In genomic region chr16:64368608-64369399, GRCm38 (mm10) we compare ENCODE assay signal across 19 mouse cellular contexts.
DNase-seq lines count a peak whose midpoint lies in the region; ATAC-seq lines count a peak whose summit lies in the region.
"Had no signal": no experiment of that assay in that cellular context is flagged by ENCODE, and none has a peak within 500 bp of the region (broad histone marks: within the 10 kb centered on the region; RNA-seq: fewer than 3 reads in every experiment).

No protein-coding gene starts in this region.

- ATAC-seq in forebrain, embryonic 15.5 days (replicated peaks), result peak; percentile 60; the same call in 1 of the 2 replicates
- no peak for ATAC-seq in heart, embryonic 15.5 days (replicated peaks; ENCODE audit: insufficient number of reproducible peaks, insufficient read depth, low FRiP score, low read depth)
- ATAC-seq in midbrain, embryonic 14.5 days (ENCODE audit: low FRiP score, low TSS enrichment), result no peak
- no peak for ATAC-seq in midbrain, embryonic 11.5 days (ENCODE audit: low FRiP score)
- ATAC-seq: lung, postnatal 0 days had no signal

- H3K4me3 ChIP-seq in forebrain, embryonic 15.5 days, result no peak overlapping the region
- H3K4me3 ChIP-seq in forebrain, embryonic 10.5 days, result no peak overlapping the region
- H3K4me3 ChIP-seq in heart, embryonic 15.5 days, result no peak overlapping the region
- no peak overlapping the region for H3K4me3 ChIP-seq in midbrain, embryonic 14.5 days (replicated peaks; ENCODE audit: low read depth, low read length)
- no peak overlapping the region for H3K4me3 ChIP-seq in midbrain, embryonic 11.5 days (ENCODE audit: low read depth, low read length)
- H3K4me3 ChIP-seq: embryonic facial prominence, embryonic 13.5 days; hindbrain, embryonic 12.5 days; limb, embryonic 13.5 days; stomach, embryonic 15.5 days had no signal

- H3K4me1 ChIP-seq in forebrain, embryonic 15.5 days, result no peaks in the 10 kb centered on the region
- H3K4me1 ChIP-seq in forebrain, embryonic 10.5 days, result no peaks in the 10 kb centered on the region
- H3K4me1 ChIP-seq in heart, embryonic 15.5 days (replicated peaks), result peaks cover 8% of the 10 kb centered on the region
- H3K4me1 ChIP-seq in midbrain, embryonic 14.5 days (ENCODE audit: control insufficient read depth, insufficient read depth, low read length), result no peaks in the 10 kb centered on the region
- no peaks in the 10 kb centered on the region for H3K4me1 ChIP-seq in midbrain, embryonic 11.5 days (ENCODE audit: control insufficient read depth, insufficient read depth, low read length)
- H3K4me1 ChIP-seq: embryonic facial prominence, embryonic 13.5 days; hindbrain, embryonic 12.5 days; limb, embryonic 13.5 days; stomach, embryonic 15.5 days had no signal

- H3K36me3 ChIP-seq in forebrain, embryonic 15.5 days, result no peaks in the 10 kb centered on the region
- H3K36me3 ChIP-seq in forebrain, embryonic 10.5 days (replicated peaks), result no peaks in the 10 kb centered on the region
- no peaks in the 10 kb centered on the region for H3K36me3 ChIP-seq in heart, embryonic 15.5 days
- H3K36me3 ChIP-seq in midbrain, embryonic 14.5 days (ENCODE audit: control insufficient read depth, insufficient read depth, low read length), result no peaks in the 10 kb centered on the region
- H3K36me3 ChIP-seq in midbrain, embryonic 11.5 days (ENCODE audit: control insufficient read depth, insufficient read depth, low read length), result no peaks in the 10 kb centered on the region
- H3K36me3 ChIP-seq: embryonic facial prominence, embryonic 13.5 days; hindbrain, embryonic 12.5 days; limb, embryonic 13.5 days; stomach, embryonic 15.5 days had no signal

- no peak for DNase-seq in forebrain, embryonic 10.5 days (ENCODE audit: extremely low spot score, low spot score)
- no peak for DNase-seq in heart, adult 11 months
- DNase-seq in midbrain, embryonic 14.5 days, result peak; percentile 19
- DNase-seq in midbrain, embryonic 11.5 days (ENCODE audit: low spot score, missing footprints), result no peak
- DNase-seq in telencephalon, adult 2 months (ENCODE audit: low read depth, low spot score), result peak; percentile 9
- DNase-seq: adrenal gland, postnatal 25 days; B cell, adult 2 months; cerebellum, adult 8-10 months; kidney, adult 2 months; kidney, postnatal 10 days; retina, postnatal 1 day had no signal

- H3K27me3 ChIP-seq in forebrain, embryonic 15.5 days, result no peaks in the 10 kb centered on the region
- H3K27me3 ChIP-seq in forebrain, embryonic 10.5 days (ENCODE audit: poor library complexity, severe bottlenecking), result no peaks in the 10 kb centered on the region
- H3K27me3 ChIP-seq in heart, embryonic 15.5 days, result no peaks in the 10 kb centered on the region
- no peaks in the 10 kb centered on the region for H3K27me3 ChIP-seq in midbrain, embryonic 14.5 days (ENCODE audit: control insufficient read depth, insufficient read depth, low read length)
- no peaks in the 10 kb centered on the region for H3K27me3 ChIP-seq in midbrain, embryonic 11.5 days (ENCODE audit: control insufficient read depth, insufficient read depth, low read length)
- H3K27me3 ChIP-seq: embryonic facial prominence, embryonic 13.5 days; hindbrain, embryonic 12.5 days; limb, embryonic 13.5 days; stomach, embryonic 15.5 days had no signal

- H3K4me2 ChIP-seq in forebrain, embryonic 15.5 days (replicated peaks), result no peak overlapping the region
- H3K4me2 ChIP-seq in heart, embryonic 15.5 days, result peak overlapping the region; percentile 18; the same call in 1 of the 2 replicates
- H3K4me2 ChIP-seq in midbrain, embryonic 14.5 days (ENCODE audit: low read length), result no peak overlapping the region
- no peak overlapping the region for H3K4me2 ChIP-seq in midbrain, embryonic 11.5 days
- H3K4me2 ChIP-seq: embryonic facial prominence, embryonic 13.5 days; hindbrain, embryonic 12.5 days; limb, embryonic 13.5 days; stomach, embryonic 15.5 days had no signal

- 84% methylated on average over 13 of the region's 13 CpGs for WGBS in forebrain, embryonic 15.5 days
- 85% methylated on average over 13 of the region's 13 CpGs for WGBS in forebrain, embryonic 10.5 days
- WGBS in heart, embryonic 15.5 days, result 29% methylated on average over 13 of the region's 13 CpGs
- 77% methylated on average over 13 of the region's 13 CpGs for WGBS in midbrain, embryonic 14.5 days
- 83% methylated on average over 13 of the region's 13 CpGs for WGBS in midbrain, embryonic 11.5 days

- no peak overlapping the region for H3K9ac ChIP-seq in forebrain, embryonic 15.5 days (replicated peaks)
- no peak overlapping the region for H3K9ac ChIP-seq in heart, embryonic 15.5 days
- H3K9ac ChIP-seq in midbrain, embryonic 14.5 days (replicated peaks; ENCODE audit: low read length), result no peak overlapping the region
- no peak overlapping the region for H3K9ac ChIP-seq in midbrain, embryonic 11.5 days (ENCODE audit: low read length)
- H3K9ac ChIP-seq: embryonic facial prominence, embryonic 13.5 days; hindbrain, embryonic 12.5 days; limb, embryonic 13.5 days; liver, embryonic 14.5 days; stomach, embryonic 15.5 days had no signal

- H3K9me3 ChIP-seq in forebrain, embryonic 15.5 days, result no peaks in the 10 kb centered on the region
- H3K9me3 ChIP-seq in forebrain, embryonic 10.5 days, result no peaks in the 10 kb centered on the region
- H3K9me3 ChIP-seq in heart, embryonic 15.5 days (replicated peaks), result no peaks in the 10 kb centered on the region
- H3K9me3 ChIP-seq in midbrain, embryonic 14.5 days (ENCODE audit: control insufficient read depth, low read length), result no peaks in the 10 kb centered on the region
- no peaks in the 10 kb centered on the region for H3K9me3 ChIP-seq in midbrain, embryonic 11.5 days (ENCODE audit: control insufficient read depth, low read length)
- H3K9me3 ChIP-seq: embryonic facial prominence, embryonic 13.5 days; hindbrain, embryonic 12.5 days; limb, embryonic 13.5 days; stomach, embryonic 15.5 days had no signal

- no peak overlapping the region for H3K27ac ChIP-seq in forebrain, embryonic 15.5 days (replicated peaks)
- H3K27ac ChIP-seq in forebrain, embryonic 10.5 days, result no peak overlapping the region
- peak overlapping the region; percentile 4; the same call in 1 of the 2 replicates for H3K27ac ChIP-seq in heart, embryonic 15.5 days
- H3K27ac ChIP-seq in midbrain, embryonic 14.5 days (replicated peaks; ENCODE audit: low read depth, low read length), result no peak overlapping the region
- H3K27ac ChIP-seq in midbrain, embryonic 11.5 days (ENCODE audit: low read depth, low read length), result no peak overlapping the region
- H3K27ac ChIP-seq: embryonic facial prominence, embryonic 13.5 days; hindbrain, embryonic 12.5 days; limb, embryonic 13.5 days; liver, embryonic 14.5 days; stomach, embryonic 15.5 days had no signal

Comparison
In these comparisons a context has a peak if more than half of its experiments do, and no peak if none do; other contexts are left out.
1. DNase-seq: peak in midbrain, embryonic 14.5 days (single experiment) and telencephalon, adult 2 months (single experiment); none in forebrain, embryonic 10.5 days (single experiment), heart, adult 11 months (single experiment) and midbrain, embryonic 11.5 days (single experiment).